ENCODE assay signal across 9 mouse cellular contexts in genomic region chr6:127359391-127359874, GRCm38 (mm10).
A peak's percentile ranks its signal among the peaks of the same experiment; 100 is the strongest.
DNase-seq lines count a peak whose midpoint lies in the region; ATAC-seq and TF ChIP-seq lines count a peak whose summit lies in the region.
"Had no signal": no experiment of that assay in that cellular context is flagged by ENCODE, and none has a peak within 500 bp of the region (broad histone marks: within the 10 kb centered on the region; RNA-seq: fewer than 3 reads in every experiment).

No protein-coding gene starts in this region.

- TF ChIP-seq EP300 in lung, postnatal 0 days (IDR thresholded peaks at IDR 0.05) = peak; percentile 74

- peak; percentile 58 for DNase-seq in ZHBTc4 (ENCODE audit: low read depth, low spot score)
- DNase-seq in heart, postnatal 10 days = peak; percentile 80 to 90
- peak; percentile 47 for DNase-seq in layer of hippocampus, adult 9-11 months
- DNase-seq in lung, postnatal 0 days (ENCODE audit: low spot score) = peak; percentile 94
- peak; percentile 71 to 88 for DNase-seq in spleen, postnatal 10 days (ENCODE audit: low spot score in 2 of 2)

- no peak overlapping the region for H3K9ac ChIP-seq in forebrain, embryonic 12.5 days
- H3K9ac ChIP-seq in forebrain, embryonic 13.5 days = no peak overlapping the region
- no peak overlapping the region for H3K9ac ChIP-seq in lung, postnatal 0 days (replicated peaks; ENCODE audit: low read depth)
- H3K9ac ChIP-seq: neural tube, embryonic 12.5 days had no signal

- peak; percentile 92 for TF ChIP-seq CTCF in lung, postnatal 0 days (IDR thresholded peaks at IDR 0.05)

- 0 out of 2 replicates have a peak, but pooled peaks cover 10% of the 10 kb centered on the region for H3K27me3 ChIP-seq in forebrain, embryonic 12.5 days
- no peaks in the 10 kb centered on the region for H3K27me3 ChIP-seq in forebrain, embryonic 13.5 days
- no peaks in the 10 kb centered on the region for H3K27me3 ChIP-seq in lung, postnatal 0 days (replicated peaks; ENCODE audit: insufficient read depth, low read length)
- H3K27me3 ChIP-seq: neural tube, embryonic 12.5 days had no signal

- H3K4me3 ChIP-seq in forebrain, embryonic 12.5 days (replicated peaks) = no peak overlapping the region
- no peak overlapping the region for H3K4me3 ChIP-seq in forebrain, embryonic 13.5 days
- no peak overlapping the region for H3K4me3 ChIP-seq in lung, postnatal 0 days (ENCODE audit: low read depth, low read length)
- H3K4me3 ChIP-seq: neural tube, embryonic 12.5 days had no signal

- intact Hi-C loops in heart, postnatal 10 days (cut with DNase I) = loop anchor here (1.0 to 5.0 kb wide), 5 partner anchors 34 to 412 kb away; partner anchors contain the start of gene Parp11

- no peak overlapping the region for H3K27ac ChIP-seq in forebrain, embryonic 12.5 days
- no peak overlapping the region for H3K27ac ChIP-seq in forebrain, embryonic 13.5 days
- peak overlapping the region; percentile 51; the same call in 1 of the 2 replicates for H3K27ac ChIP-seq in lung, postnatal 0 days (ENCODE audit: low read length)
- H3K27ac ChIP-seq: neural tube, embryonic 12.5 days had no signal

- 44% methylated on average over 9 of the region's 9 CpGs for WGBS in forebrain, embryonic 12.5 days
- 47% methylated on average over 9 of the region's 9 CpGs for WGBS in forebrain, embryonic 13.5 days
- 14% methylated on average over 9 of the region's 9 CpGs for WGBS in lung, postnatal 0 days

- peaks cover 43% of the 10 kb centered on the region for H3K4me1 ChIP-seq in forebrain, embryonic 12.5 days
- peaks cover 33% of the 10 kb centered on the region for H3K4me1 ChIP-seq in forebrain, embryonic 13.5 days
- no peaks in the 10 kb centered on the region; the same call in 1 of the 2 replicates for H3K4me1 ChIP-seq in lung, postnatal 0 days (ENCODE audit: insufficient read depth, low read depth, low read length)

- 0 out of 2 replicates have a peak, but pooled peaks have one; percentile 39 for ATAC-seq in forebrain, embryonic 12.5 days (ENCODE audit: low FRiP score)
- no peak; the same call in 1 of the 2 replicates for ATAC-seq in forebrain, embryonic 13.5 days
- ATAC-seq in common myeloid progenitor, adult 5-6 weeks (replicated peaks; ENCODE audit: low read depth, poor library complexity, severe bottlenecking) = peak; percentile 89
- peak; percentile 91 for ATAC-seq in lung, postnatal 0 days

- H3K9me3 ChIP-seq in forebrain, embryonic 12.5 days = no peaks in the 10 kb centered on the region
- H3K9me3 ChIP-seq in forebrain, embryonic 13.5 days (replicated peaks) = no peaks in the 10 kb centered on the region
- H3K9me3 ChIP-seq in lung, postnatal 0 days (ENCODE audit: low read length) = no peaks in the 10 kb centered on the region
- H3K9me3 ChIP-seq: neural tube, embryonic 12.5 days had no signal

- no peak overlapping the region for H3K4me2 ChIP-seq in forebrain, embryonic 12.5 days
- no peak overlapping the region for H3K4me2 ChIP-seq in forebrain, embryonic 13.5 days
- no peak overlapping the region for H3K4me2 ChIP-seq in lung, postnatal 0 days (replicated peaks; ENCODE audit: low read depth, low read length)
- H3K4me2 ChIP-seq: neural tube, embryonic 12.5 days had no signal

- H3K36me3 ChIP-seq in forebrain, embryonic 12.5 days (replicated peaks) = no peaks in the 10 kb centered on the region
- no peaks in the 10 kb centered on the region for H3K36me3 ChIP-seq in forebrain, embryonic 13.5 days (ENCODE audit: poor library complexity, severe bottlenecking)
- no peaks in the 10 kb centered on the region for H3K36me3 ChIP-seq in lung, postnatal 0 days (ENCODE audit: insufficient read depth, low read length)
- H3K36me3 ChIP-seq: neural tube, embryonic 12.5 days had no signal
